Mouse (Mus musculus): Measurements from ENCODE around the gene Lax1. TPM values are rescaled to one million over a fixed set of nuclear protein-coding genes. Genes with fewer than 3 reads are reported as not detected.

Gene Lax1
- 53.0 TPM for polyA plus RNA-seq (2017; shearing (Covaris generic))

DNA sequence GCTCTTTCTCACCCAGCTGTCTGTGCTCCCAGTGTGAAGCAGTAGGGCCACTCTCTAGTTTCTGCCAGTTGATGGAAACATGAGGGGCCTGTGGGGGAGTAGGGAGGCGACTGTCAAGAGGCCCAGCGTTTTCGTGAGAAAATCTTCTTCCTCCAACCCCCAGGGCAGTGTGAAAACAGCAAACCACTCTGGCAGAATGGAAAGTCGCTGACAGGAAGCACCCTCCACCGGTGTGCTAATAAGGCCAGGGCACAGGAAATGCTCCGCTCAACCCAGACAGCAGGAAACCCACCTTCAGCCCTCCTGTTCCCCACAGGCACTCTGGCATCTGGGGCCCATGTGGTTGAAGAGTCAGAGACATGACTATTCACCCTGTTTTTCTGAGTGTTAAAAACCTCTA lies at the start of gene Lax1:
Lax1 (minus strand) TSS at position 212 of the 400 bp plus-strand sequence.

DNA sequence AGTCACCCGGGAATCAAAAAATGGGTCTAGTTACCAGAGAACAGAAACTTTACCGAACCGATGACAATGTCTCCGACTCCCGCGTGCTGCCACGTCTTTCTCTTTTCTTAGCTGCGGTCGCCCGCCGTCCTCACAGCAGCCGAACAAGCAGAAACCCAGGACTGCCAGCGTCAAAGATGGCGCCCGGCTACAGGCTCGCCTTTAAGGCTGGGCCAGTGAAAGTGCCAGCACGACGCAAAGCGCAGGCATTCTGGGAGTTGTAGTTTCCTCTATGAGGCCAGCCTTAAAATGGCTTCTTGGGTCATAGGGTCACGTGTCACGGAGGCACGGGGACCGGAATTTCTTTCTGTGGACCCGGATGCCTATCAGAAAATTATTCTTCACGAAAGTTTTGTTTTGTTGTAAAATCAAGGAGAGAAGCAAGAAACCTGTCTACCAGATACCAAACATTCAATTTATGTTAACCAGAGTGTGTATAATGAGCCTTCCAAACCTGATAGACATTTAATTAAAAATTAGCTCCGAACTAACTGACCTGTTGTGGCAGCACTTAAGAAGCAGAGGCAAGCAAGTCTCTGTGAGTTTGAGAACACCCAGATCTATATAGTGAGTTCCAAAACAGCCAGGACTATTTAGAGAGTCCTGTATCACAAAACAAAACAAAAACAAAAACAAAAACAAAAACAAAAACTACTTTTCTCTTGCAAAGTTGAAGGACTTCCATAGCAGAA lies 28.5 kb downstream of the Lax1 start, which contains the start of gene Gm38394:
Gm38394 (minus strand) TSS at position 116 of the 731 bp plus-strand sequence.

DNA sequence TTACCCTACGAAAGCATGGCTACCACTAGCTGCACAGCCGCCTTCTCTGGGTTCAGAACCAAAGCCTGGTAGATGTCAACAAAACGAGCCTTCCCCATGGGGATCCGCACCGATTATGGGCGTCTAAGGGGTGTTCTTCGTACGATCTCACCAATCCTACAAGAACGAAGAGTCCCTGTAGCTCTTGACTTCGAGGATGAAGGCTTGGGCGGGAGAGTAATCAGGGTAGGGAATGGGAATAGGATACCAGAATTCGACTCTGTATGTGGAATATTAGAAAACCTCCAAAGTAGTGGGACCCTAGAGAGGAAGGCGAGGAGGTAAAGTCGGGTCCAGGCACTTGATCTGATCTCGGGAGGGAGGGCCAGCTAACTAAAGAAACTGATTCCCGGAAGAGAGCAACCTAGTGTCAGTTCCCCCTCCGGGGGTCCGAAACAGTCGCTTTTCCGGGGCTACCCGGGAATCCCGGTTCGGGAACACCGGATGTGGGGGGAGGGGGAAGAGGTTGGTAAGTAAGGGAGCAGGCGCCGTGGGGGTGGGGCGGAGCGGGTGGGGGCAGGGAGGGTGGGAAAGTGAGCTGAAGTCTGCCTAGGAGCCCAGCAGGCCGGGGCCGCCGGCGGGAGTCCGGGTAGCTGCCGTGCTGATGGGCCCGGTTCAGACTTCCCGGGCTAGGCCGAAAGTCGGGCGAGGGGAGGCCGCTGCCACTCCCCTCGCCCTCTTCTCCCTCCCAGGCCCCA lies 29.3 kb downstream of the Lax1 start, which contains the start of gene Zbed6:
Zbed6 (minus strand) TSS at position 420 of the 737 bp plus-strand sequence.

Other genes starting within 250 kb of the Lax1 start
- 217 TPM for gene Snrpe, start 79.8 kb downstream of the Lax1 start, polyA plus RNA-seq (2017; shearing (Covaris generic))
- not detected for gene Zbed6, start 29.2 kb downstream of the Lax1 start, polyA plus RNA-seq (2017; shearing (Covaris generic))
- 3.6 TPM for gene Gm38394, start 28.8 kb downstream of the Lax1 start, polyA plus RNA-seq (2017; shearing (Covaris generic))
- 3.2 TPM for gene Atp2b4, start 110.9 kb upstream of the Lax1 start, polyA plus RNA-seq (2017; shearing (Covaris generic))
- gene Optc, start 217.9 kb upstream of the Lax1 start, polyA plus RNA-seq (2017; shearing (Covaris generic)): not detected
- gene Prelp, start 231.3 kb upstream of the Lax1 start, polyA plus RNA-seq (2017; shearing (Covaris generic)): not detected

Measured in naive thymus-derived CD4-positive, alpha-beta T cell, adult 5 months (primary cell).